Mouse (Mus musculus) spleen, postnatal 36 days (tissue): ENCODE measurements around the gene Ctcf.
A peak's percentile ranks its signal among the peaks of the same experiment; 100 is the strongest.

ENCODE experiments used
- DNase-seq, 2 experiments: peaks; one replicate each; pipeline ENCODE4 v3.0.0; 2022; ENCODE audit warnings: low spot score in 2 of 2, mixed read lengths in 1 of 2

Ctcf gene

DNA sequence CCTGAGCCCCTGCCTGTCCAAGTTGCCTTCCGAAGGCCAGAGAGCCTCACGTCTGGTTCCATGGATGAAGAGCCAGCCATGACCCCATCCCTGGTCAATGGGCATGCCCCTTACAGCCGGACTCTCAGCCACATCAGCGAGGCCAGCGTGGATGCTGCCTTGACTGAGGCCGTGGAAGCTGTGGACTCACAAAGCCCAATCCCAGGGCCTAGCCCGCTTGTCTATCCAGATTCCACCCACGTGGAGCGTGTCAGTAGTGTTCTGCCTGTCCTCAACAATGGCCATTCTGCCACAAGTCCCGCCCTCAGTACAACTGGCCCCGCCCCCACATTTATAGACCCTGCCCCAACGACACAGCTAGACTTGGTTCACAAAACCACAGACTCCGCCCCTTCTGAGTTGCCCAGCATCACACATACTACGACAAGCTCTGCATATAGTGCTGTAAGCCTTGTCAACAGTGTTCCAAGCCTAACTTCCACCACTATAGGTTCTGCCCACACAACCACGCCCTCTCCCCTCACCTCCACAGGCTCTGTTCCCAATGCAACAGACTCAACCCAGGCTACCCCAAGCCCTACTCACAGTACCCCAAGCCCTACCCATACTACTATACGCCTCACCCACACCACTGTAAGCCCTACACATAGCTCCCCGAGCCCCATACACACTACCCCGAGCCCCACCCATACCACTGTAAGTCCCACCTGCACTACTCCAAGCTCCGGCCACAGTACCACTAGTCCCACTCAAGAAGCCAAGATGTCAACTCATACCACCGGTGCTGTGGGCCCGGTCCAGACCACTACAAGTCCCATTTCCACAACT is 18.7 kb upstream of the Ctcf start:
- no peak for DNase-seq

DNA sequence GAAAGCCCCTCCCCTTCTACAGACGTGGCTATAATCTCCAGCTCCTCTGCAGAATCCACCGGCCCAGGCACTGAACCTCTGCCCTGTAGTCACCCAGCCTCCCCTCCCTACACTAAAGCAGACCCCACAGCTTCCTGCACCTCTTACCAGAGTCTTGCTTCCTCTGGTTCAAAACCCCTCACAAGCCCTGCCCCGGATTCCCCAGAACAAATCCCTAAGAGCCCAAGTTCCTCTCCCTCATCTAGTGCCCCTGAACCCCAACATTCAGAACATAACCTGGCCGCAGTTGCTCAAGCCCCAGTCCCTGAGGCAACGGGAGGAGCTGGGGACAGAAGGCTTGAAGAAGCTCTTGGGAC is 18.1 kb upstream of the Ctcf start:
- DNase-seq, result no peak

DNA sequence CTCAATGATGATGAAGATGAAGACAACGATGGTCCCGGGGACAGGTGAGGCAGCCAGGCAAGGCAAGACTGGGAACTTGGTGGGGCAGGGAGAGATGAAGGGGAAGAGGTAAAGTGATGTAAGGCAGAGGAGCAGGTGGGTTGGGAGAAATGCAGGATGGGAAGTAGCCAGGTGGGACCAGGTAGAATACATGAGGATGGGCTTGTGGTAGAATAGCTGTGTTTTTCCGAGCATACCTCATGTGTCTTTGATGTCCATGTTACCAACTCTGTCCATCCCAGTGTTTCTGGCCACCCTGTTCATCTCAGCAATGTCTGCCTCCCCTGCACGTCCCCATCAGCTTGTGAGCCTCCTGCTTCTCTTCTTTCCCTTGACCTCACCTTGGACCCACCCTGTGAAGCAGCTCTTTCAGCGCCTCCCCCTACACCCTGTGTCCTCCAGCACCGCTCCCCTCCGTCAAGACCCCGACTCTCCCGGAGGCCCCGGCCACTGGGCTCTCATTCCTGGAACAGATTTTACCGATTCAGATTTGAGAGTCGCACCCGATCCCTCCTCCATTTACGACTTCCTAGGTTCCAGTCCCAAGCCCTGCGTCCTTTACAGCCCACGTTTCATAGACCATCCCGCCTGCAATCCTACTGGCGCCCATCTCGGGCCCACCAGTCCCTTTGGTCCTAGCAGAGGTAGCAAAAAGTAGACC is 17.3 kb upstream of the Ctcf start:
- DNase-seq, result no peak

DNA sequence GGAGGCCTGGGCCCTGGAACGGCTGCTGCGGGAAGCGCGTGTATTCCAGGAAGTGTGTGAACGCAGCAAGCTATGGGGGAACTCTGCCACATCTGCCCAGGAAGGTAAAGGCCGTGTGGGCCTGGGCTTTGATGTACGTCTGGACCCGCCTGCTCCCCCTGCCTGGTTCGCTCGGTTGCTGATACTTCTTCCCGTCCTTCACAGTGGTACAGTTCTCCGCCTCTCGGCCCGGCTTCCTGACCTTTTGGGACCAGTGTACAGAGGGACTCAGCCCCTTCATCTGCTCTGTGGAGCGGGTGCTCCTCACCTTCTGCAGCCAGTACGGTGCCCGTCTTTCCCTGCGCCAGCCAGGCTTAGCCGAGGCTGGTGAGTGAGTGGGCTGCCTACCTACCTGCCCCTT is 16.2 kb upstream of the Ctcf start:
- no peak for DNase-seq

DNA sequence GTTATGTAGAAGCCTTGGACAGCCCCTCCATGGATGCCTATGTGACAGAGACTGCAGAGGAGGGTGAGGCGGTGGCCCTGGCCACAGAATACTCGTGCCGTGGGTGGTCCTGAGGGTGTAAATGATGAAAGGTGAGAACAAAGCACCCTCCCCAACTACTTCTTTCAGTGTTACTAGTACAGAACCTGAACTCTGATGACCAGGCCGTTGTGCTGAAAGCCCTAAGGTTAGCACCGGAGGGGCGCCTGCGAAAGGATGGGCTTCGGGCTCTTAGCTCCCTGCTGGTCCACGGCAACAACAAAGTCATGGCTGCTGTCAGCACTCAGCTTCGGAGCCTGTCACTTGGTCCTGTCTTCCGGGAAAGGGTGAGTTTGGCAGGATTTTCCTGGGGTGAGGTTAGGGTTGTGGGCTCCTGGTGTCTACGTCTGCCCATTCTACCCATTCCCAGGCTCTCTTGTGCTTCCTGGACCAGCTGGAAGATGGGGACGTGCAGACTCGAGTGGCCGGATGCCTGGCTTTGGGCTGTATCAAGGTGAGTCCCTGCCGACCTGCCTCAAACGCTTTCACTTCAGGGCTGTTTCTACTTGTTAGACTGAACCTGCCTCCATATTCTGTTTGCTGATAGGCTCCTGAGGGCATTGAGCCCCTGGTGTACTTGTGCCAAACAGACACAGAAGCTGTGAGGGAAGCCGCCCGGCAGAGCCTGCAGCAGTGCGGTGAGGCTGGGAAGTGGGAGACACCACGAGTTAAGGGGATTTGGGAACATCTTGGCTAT is 15.2 kb upstream of the Ctcf start:
- DNase-seq, result no peak

DNA sequence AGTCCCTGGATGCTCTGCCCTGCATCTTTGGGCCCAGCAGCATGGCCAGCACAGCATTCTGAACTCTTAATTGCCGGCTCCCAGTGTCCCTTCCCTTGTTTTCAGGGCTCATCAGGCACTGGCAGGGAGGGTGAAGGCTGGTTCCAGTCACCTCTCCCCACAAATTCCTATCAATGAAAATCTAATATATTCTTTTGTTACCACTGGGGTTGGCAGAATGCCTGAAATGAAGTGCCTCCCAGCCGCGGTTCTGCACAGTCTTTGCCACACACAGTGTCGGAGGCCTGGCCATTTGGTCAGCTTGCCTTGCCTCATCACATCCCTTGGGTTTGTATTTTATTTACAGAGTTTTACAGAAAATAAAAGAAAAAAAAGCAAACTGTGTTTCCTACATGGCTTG is 14.5 kb upstream of the Ctcf start:
- no peak for DNase-seq

DNA sequence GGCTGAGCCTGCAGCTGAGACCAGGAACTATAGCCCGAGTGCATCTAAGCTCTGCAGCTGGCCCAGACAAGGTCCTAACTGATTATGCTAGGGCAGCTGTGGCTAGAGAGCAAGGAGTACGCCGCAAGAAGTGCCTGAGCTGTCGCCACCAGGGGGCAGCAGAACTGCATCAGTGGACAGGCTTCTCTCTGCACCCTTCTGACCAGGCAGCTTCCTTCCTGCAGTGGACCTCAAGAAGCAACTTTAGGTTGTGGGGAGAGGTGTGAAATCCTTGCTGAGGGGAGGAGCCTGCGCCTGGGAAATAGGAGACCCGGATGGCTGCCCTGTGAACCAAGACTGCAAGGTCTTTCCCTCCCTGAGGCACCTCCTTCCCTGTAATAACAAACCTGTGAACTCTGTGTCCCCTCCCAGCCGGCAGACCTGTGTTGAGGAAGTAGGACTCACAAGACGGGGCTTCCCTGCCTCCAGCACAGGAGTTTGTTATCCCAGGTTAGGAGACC is 13.9 kb upstream of the Ctcf start:
- DNase-seq, result peak; percentile 95 to 96

DNA sequence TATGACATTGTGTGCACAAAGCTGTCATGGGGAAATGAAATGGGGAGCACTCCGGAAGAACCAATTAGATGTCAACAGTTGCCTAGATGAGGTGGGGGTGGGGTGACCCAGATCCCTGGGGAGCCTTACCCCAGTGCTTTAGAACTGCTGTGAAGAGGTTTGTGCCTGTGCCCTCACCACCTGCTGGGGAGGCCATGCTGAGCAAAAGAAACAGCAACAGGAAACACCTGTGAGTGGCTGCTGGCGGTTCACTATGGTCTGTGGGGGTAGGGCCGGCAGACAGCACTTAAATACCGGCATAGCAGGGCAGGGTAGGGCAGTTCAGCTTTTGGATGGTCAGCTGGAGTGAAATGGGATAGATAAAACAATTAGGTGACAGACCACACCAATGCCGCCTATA is 13.2 kb upstream of the Ctcf start:
- DNase-seq, result peak; percentile 94 to 95

DNA sequence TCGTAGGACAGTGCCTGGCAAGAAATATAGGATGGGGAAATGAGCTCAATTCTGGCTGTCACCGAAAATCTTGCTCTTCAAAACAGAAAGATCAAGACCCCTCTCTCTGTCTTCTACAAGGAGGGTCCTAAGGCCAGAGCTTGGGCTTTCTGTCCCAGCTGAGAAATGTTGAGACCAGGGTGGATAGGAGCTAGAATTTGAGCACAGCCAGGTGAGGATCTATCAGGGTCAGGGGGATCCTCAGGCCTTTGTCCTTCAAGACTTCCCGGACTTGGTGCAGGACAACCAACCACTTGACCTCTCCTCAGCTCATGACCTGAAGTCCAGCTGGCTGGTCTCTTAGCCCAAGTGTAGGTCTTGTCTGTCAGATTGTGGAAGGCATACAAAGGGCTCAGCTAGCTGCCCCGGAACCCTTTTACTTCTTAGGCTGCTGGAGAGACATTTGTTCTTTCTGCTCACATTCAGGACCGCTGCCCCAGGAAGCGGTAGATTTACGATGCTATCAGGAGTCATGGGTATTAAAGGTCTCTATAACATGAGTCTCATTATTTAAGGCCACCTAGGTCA is 12.6 kb upstream of the Ctcf start:
- no peak for DNase-seq

DNA sequence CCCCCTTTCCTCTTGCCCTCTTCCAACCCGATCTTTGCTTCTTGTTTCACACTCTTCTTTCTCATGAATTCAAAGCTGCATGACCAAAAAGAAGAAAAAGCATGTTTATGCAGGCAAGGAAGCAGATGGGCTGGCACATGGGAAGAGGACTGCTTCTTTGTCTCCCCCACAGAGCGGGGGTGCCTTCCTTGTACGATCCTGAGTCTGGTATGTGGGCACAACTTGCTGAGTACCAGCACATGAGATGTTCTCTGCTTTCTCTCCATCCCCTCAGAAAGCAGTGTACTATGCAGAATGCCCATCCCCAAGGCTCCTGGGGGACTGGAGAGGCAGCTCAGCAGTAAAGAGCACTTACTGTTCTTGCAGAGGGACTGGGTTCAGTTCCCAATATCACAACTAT is 12.0 kb upstream of the Ctcf start:
- peak in 1 of 2 experiments; percentile 44 for DNase-seq

DNA sequence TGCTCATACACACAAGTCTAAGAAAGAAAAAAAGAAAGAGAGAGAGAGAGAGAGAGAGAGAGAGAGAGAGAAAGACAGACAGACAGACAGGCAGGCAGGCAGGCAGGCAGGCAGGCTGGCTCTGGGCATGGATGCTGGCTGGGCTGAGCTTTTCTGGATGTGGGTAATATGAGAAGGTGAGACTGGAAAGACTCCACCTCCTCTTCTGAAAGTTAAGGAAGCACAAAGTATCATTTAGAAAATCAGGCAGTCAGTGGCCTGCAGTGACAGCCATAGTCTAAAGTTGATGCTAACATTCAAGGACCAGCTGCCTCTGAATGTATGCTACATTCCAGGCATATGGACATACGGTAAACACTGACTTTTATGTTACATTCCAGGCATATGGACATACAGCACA is 11.5 kb upstream of the Ctcf start:
- no peak for DNase-seq

DNA sequence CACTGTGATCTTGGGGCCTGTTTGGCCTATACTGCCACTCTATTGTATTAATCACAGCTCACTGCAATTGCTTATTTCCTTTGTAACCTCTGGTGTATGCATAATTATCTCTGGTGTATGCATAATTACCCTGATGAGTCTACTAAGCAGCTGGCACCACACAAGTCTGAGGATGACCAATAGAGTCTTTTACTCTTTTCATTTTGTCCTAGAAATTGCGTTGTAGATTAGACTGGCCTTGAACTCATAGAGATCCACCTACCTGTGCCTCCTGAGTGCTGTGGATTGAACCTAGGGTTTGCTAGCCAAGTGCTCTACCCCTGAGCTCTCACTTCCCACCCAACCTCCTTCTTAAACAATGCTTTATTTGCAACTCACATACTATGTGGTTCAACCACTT is 10.3 kb upstream of the Ctcf start:
- DNase-seq, result no peak

DNA sequence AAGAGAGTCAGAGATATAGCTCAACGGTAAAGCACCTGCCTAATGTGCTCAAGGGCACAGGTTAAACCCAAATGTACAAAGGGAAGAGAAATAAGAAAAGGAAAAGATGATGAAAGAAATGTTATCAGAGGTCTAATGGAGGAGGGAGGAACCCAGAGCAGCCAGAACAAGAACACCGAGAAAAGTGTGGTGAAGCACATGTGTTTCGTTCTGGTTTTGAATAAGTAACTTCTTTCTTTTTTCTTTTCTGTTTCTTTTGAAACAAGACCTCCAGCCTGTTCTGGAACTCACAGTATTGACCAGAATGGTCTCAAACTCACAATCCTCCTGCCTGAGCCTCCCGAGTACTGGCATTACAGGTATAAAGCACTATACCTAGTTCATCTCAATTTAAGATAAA is 7.0 kb upstream of the Ctcf start:
- no peak for DNase-seq

DNA sequence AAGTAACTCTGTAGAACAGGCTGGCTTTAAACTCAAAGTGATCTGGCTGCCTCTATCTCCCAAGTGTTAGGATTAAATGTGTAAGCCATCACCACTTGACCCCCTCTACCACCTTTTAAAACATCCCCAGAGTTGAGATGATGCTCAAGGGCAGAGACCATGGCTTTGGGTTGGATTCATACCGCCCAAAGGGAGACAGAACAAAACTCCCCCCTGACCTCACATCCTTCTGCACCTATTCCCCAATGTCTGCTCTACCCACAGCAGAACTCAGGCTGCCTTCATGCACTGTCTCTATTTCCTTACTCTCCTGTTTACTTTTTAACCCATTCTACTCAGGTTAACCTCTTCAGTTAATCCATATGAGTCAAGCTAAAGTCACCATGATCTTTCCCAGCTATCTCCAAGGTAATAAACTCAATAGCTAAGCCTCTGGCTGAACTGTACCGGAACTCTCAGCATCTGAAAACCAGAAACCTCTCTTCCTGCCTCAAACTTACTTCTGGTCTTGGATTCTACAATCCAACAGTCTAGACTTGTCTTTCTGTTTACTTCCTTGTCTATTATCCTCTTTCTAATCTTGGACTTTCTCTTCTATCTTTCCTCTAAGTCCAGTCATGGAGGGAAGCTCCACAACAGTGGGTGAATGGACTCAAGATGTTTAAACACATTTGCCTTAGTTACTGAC is 1.5 kb upstream of the Ctcf start:
- no peak for DNase-seq

DNA sequence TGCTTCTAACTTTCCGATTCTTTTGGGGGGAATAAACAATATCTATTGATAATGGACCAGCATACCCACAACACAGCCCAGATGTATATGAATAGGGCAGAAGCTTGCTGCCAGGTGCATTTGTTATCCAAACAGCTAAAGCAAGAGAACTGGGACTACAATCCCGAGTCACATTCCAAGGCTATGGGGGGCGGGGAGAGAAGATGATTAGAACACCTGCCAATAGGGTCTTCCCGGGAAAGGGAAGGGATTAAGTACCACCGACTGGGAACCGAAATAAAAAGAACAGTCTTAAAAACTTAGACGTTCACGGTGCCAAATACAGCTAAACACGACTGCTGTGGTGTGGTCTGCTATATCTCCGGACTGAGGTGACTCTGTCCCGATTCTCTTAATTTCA is 887 bp upstream of the Ctcf start:
- no peak for DNase-seq

DNA sequence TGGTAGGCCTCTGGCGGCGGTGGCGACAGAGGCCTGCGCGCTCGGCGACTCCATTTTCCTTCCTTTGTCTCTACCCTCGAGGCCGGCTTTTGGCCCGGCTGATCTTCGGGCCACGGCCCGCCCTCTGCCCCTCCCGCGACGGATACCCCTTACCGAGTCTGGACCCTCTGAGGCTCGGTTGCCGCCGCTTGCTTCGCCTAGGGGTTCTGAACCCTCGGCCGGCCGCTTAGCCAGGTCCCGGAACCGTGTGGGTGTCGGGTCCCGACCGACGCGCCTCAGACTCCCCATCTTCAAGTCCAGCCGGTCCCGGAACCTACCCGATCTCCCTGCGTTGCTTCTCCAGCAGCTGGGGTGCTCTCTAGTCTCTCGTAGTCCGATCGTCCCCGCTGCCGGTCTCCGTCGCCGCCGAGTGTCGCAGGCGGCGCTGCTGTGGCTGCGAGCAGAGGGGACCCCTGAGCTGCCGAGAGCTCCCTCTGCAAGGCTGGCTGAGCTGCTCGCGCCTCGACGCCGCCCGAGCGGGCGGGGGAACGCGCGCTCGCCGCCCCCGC is 669 bp downstream of the Ctcf start, which contains the start of gene Agrp:
Gene Agrp, minus strand, starts transcription at position 431 of the 548 bp plus-strand sequence.
- DNase-seq, result peak in 1 of 2 experiments; percentile 63

DNA sequence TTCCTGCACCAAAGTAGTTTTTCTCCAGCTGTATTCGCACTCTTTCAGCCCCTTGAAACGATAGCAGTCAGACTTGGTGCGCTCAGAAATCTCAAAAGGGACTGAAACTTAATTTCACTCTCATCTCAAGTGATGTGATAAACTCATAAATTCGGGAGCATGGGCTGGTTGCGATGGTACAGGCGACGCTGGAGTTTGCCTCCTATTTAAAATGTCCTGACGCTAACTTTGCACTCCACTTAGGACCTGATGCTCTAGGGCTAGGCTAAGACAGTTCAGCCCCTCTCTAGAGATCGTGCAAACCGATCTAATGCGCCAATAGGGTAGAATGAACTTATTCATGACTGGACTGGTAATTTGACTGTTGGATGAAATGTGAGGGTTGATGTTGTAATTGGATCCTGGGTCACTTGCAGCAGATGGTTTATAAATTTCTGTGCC is 1.3 kb downstream of the Ctcf start:
- no peak for DNase-seq

DNA sequence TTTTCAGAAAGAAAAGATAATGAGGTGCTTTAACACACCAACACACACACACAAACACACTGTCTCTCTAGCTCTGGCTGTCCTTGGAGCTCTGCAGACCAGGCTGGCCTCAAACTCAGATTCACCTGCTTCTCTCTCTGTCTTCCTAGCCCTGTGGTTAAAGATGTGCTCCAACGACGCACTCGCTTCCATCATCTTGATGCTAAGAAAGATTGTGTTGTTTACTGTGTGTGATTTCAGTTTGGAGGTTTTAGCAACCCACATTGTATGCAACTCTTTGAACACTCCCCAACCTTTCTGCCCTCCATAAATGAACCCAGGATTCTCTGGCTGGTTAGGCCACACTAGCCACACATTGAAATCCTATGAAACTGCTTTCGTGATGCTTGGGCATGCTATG is 2.1 kb downstream of the Ctcf start:
- no peak for DNase-seq

DNA sequence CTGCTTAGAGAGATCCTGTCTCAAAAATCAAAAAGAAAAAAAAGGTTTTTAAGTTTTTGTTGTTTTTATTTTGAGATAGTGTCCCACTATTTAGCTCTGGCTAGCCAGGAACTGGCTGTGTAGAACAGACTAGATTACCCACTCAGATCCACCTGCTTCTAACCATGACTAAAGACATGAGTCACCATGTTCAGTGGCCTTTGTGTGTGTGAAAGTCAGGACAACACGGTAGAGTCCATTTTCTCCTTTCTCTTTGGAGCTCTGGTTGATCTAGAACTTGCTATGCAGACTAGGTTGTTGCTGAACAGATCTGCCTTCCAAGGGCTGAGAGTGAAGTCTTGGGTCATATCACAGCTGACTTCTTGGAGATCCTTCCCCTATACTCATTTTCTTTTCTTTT is 3.5 kb downstream of the Ctcf start:
- DNase-seq, result no peak

DNA sequence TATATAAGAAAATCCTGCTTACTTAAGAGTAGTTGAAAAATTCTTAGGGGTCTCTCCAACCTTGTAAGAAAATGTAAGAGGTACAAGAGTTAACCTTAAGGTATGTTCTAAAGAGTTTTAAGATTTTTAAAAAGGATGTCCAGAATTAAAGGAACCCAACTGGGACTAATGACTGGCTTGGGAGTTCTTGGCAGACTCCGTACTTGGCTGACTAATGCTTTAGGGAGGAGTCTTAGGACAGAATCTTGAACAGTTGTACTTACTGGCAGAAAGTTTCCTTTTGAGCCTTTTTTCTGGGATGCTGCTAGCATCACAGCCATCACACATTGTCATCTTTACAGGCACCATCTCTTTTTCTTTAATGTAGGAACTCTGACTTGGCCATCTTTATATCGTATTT is 4.1 kb downstream of the Ctcf start:
- DNase-seq, result no peak

DNA sequence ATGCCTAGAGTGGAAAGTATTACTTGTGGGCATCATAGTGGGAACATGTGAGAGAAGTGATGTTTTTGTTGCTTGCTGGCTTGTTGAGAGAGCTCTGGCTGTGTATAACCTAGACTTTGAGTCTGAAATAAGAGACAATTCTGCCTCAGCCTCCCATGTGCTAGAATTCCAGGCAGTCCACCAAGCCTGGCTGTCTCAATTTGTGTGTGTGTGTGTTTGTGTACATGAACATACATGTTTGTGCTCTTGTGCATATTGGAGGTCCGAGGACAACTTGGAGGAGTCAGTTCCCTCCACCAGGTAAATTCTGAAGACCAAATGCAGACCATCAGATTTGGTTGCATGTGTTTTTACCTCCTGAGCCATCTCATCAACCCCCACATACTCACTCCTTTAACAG is 8.8 kb downstream of the Ctcf start:
- no peak for DNase-seq
